Comparison of ENCODE assay signal across 17 mouse cellular contexts in genomic region chr10:100072641-100073040, GRCm38 (mm10).
"Had no signal": no experiment of that assay in that cellular context is flagged by ENCODE, and none has a peak within 500 bp of the region (broad histone marks: within the 10 kb centered on the region; RNA-seq: fewer than 3 reads in every experiment).

No protein-coding gene starts in this region.

- ATAC-seq: liver, postnatal 0 days; midbrain, embryonic 13.5 days; midbrain, embryonic 15.5 days had no signal

- DNase-seq: liver, embryonic 13.5 days; liver, postnatal 0 days; lung, adult 2 months; right cerebral cortex, postnatal 14 days; thymus, adult 2 months; thymus, postnatal 25 days; thymus, postnatal 4 days had no signal

- H3K4me2 ChIP-seq: liver, embryonic 11.5 days; liver, embryonic 13.5 days; liver, embryonic 15.5 days; midbrain, embryonic 11.5 days; midbrain, embryonic 13.5 days; midbrain, embryonic 15.5 days; neural tube, embryonic 12.5 days; stomach, embryonic 15.5 days had no signal

- H3K36me3 ChIP-seq: liver, embryonic 13.5 days; liver, embryonic 15.5 days; midbrain, embryonic 13.5 days; midbrain, embryonic 15.5 days; neural tube, embryonic 12.5 days; stomach, embryonic 15.5 days had no signal

- H3K27me3 ChIP-seq: liver, embryonic 13.5 days; liver, embryonic 15.5 days; megakaryocyte, embryonic 14.5 days; midbrain, embryonic 13.5 days; midbrain, embryonic 15.5 days; neural tube, embryonic 12.5 days; stomach, embryonic 15.5 days had no signal

- H3K4me3 ChIP-seq: liver, embryonic 13.5 days; liver, embryonic 15.5 days; megakaryocyte, embryonic 14.5 days; midbrain, embryonic 13.5 days; midbrain, embryonic 15.5 days; neural tube, embryonic 12.5 days; stomach, embryonic 15.5 days had no signal

- H3K9me3 ChIP-seq: liver, embryonic 13.5 days; liver, embryonic 15.5 days; megakaryocyte, embryonic 14.5 days; midbrain, embryonic 13.5 days; midbrain, embryonic 15.5 days; neural tube, embryonic 12.5 days; stomach, embryonic 15.5 days had no signal

- H3K9ac ChIP-seq: liver, embryonic 13.5 days; liver, embryonic 15.5 days; liver, postnatal 0 days; midbrain, embryonic 13.5 days; midbrain, embryonic 15.5 days; neural tube, embryonic 12.5 days; stomach, embryonic 15.5 days had no signal

- H3K4me1 ChIP-seq: liver, embryonic 13.5 days; liver, embryonic 15.5 days; megakaryocyte, embryonic 14.5 days; midbrain, embryonic 13.5 days; midbrain, embryonic 15.5 days; neural tube, embryonic 12.5 days; stomach, embryonic 15.5 days had no signal

- H3K27ac ChIP-seq: liver, embryonic 13.5 days; liver, embryonic 15.5 days; macrophage; midbrain, embryonic 13.5 days; midbrain, embryonic 15.5 days; neural tube, embryonic 12.5 days; stomach, embryonic 15.5 days; stomach, postnatal 0 days had no signal
